Mouse (Mus musculus) CH12.LX (cell line): ENCODE results near the gene Cdc25a. TPM values are rescaled to one million over a fixed set of nuclear protein-coding genes. Genes with fewer than 3 reads are reported as not detected.

Experiments
- DNase-seq: peaks from one replicate; pipeline ENCODE4 v3.0.0-alpha.2; 2013; ENCODE audit errors: extremely low read depth
- H3K27ac ChIP-seq: 2 replicates; pipeline ENCODE4 v1.5.1; 2012; ENCODE audit warnings: low read depth, mild to moderate bottlenecking, control low read depth, moderate library complexity; ENCODE audit not compliant: insufficient read depth
- H3K27me3 ChIP-seq: replicated peaks from 2 replicates; pipeline ENCODE3; 2012; ENCODE audit warnings: inconsistent platforms
- H3K36me3 ChIP-seq, 2 experiments: replicated peaks in 1 of 2; 2 replicates each; pipeline versions ENCODE3 to v1.6.1; 2012; ENCODE audit warnings: inconsistent platforms in 1 of 2, low read length in 1 of 2, mild to moderate bottlenecking in 1 of 2, mixed read lengths in 1 of 2, moderate library complexity in 1 of 2; ENCODE audit not compliant: control insufficient read depth in 1 of 2, insufficient read depth in 1 of 2
- H3K4me1 ChIP-seq, 2 experiments: 2 replicates each; pipeline ENCODE4 v1.6.1; 2012; ENCODE audit warnings: inconsistent platforms in 1 of 2, moderate library complexity in 1 of 2; ENCODE audit not compliant: insufficient read depth in 2 of 2, control insufficient read depth in 1 of 2
- H3K4me2 ChIP-seq: 2 replicates; pipeline ENCODE4 v1.6.1; 2012; ENCODE audit warnings: low read depth, mild to moderate bottlenecking, control low read depth; ENCODE audit not compliant: poor library complexity, insufficient read depth, severe bottlenecking
- H3K4me3 ChIP-seq, 3 experiments: fragments of 150-350 bp in 1 of 3; sonication (generic) in 1 of 3; replicated peaks in 1 of 3; 2 replicates each; pipeline versions ENCODE3 to v1.5.1; 2011 to 2012; ENCODE audit warnings: low read depth in 2 of 3, low read length in 2 of 3, mild to moderate bottlenecking in 2 of 3, moderate library complexity in 2 of 3, control low read depth in 1 of 3, improper control_type of control experiment in 1 of 3, inconsistent platforms in 1 of 3, mixed read lengths in 1 of 3; ENCODE audit not compliant: poor library complexity in 1 of 3
- H3K79me2 ChIP-seq: replicated peaks from 2 replicates; pipeline ENCODE4 v1.6.1; 2012; ENCODE audit warnings: mild to moderate bottlenecking, moderate library complexity; ENCODE audit not compliant: control insufficient read depth, poor library complexity, insufficient read depth, severe bottlenecking; ENCODE audit errors: extremely low read depth
- H3K9ac ChIP-seq: 2 replicates; pipeline ENCODE4 v1.6.1; 2012; ENCODE audit warnings: low read depth, mild to moderate bottlenecking, control low read depth, moderate library complexity; ENCODE audit not compliant: insufficient read depth
- H3K9me3 ChIP-seq: replicated peaks from 2 replicates; pipeline ENCODE3; 2012; ENCODE audit warnings: low read length, inconsistent platforms, mixed read lengths
- BHLHE40 ChIP-seq: IDR thresholded peaks from 2 replicates; pipeline ENCODE4 v1.6.1; 2011; ENCODE audit warnings: mild to moderate bottlenecking, low read depth, low read length, improper control_type of control experiment
- CHD1 ChIP-seq: IDR thresholded peaks from 2 replicates; pipeline ENCODE4 v1.6.1; 2012; ENCODE audit warnings: low read depth, low read length, improper control_type of control experiment, inconsistent platforms
- CHD2 ChIP-seq: IDR thresholded peaks from 2 replicates; pipeline ENCODE4 v1.6.1; 2011; ENCODE audit warnings: low read length, improper control_type of control experiment
- CTCF ChIP-seq, 2 experiments: IDR thresholded peaks in 1 of 2; conservative IDR thresholded peaks in 1 of 2; 2 replicates each; pipeline ENCODE4 v1.5.1; 2011 to 2012; ENCODE audit warnings: low read depth in 2 of 2, low read length in 2 of 2, improper control_type of control experiment in 1 of 2, inconsistent platforms in 1 of 2, mild to moderate bottlenecking in 1 of 2, moderate library complexity in 1 of 2
- ELF1 ChIP-seq: IDR thresholded peaks from 2 replicates; pipeline ENCODE4 v1.6.1; 2014; ENCODE audit warnings: low read depth, mild to moderate bottlenecking, inconsistent platforms, low read length, improper control_type of control experiment
- EP300 ChIP-seq: IDR thresholded peaks from 2 replicates; pipeline ENCODE4 v1.6.1; 2011; ENCODE audit warnings: low read length, improper control_type of control experiment
- ETS1 ChIP-seq: conservative IDR thresholded peaks from 2 replicates; pipeline ENCODE4 v1.6.1; 2012; ENCODE audit warnings: low read depth, mild to moderate bottlenecking, inconsistent platforms, low read length, improper control_type of control experiment, moderate library complexity
- GABPA ChIP-seq: IDR thresholded peaks from 2 replicates; pipeline ENCODE4 v1.6.1; 2012; ENCODE audit warnings: low read depth, low read length, improper control_type of control experiment, inconsistent platforms; ENCODE audit not compliant: insufficient replicate concordance
- IRF4 ChIP-seq: IDR thresholded peaks from 2 replicates; pipeline ENCODE4 v1.6.1; 2014; ENCODE audit warnings: low read depth, mild to moderate bottlenecking, inconsistent platforms, low read length, improper control_type of control experiment
- JUN ChIP-seq: IDR thresholded peaks from 2 replicates; pipeline ENCODE4 v1.6.1; 2011; ENCODE audit warnings: low read depth, mild to moderate bottlenecking, low read length, improper control_type of control experiment, moderate library complexity; ENCODE audit not compliant: insufficient read depth
- JUND ChIP-seq: conservative IDR thresholded peaks from 2 replicates; pipeline ENCODE4 v1.6.1; 2011; ENCODE audit warnings: low read depth, low read length, improper control_type of control experiment
- KAT2A ChIP-seq: IDR thresholded peaks from 2 replicates; pipeline ENCODE4 v1.6.1; 2012; ENCODE audit warnings: low read length, improper control_type of control experiment, inconsistent platforms; ENCODE audit not compliant: insufficient replicate concordance
- MAZ ChIP-seq: IDR thresholded peaks from 2 replicates; pipeline ENCODE4 v1.6.1; 2012; ENCODE audit warnings: low read depth, mild to moderate bottlenecking, inconsistent platforms, low read length, improper control_type of control experiment, moderate library complexity
- MEF2A ChIP-seq: IDR thresholded peaks from 2 replicates; pipeline ENCODE4 v1.6.1; 2014; ENCODE audit warnings: low read depth, mild to moderate bottlenecking, inconsistent platforms, low read length, improper control_type of control experiment, borderline replicate concordance
- MXI1 ChIP-seq: IDR thresholded peaks from 2 replicates; pipeline ENCODE4 v1.6.1; 2011; ENCODE audit warnings: mild to moderate bottlenecking, low read depth, low read length, improper control_type of control experiment
- MYC ChIP-seq: IDR thresholded peaks from 2 replicates; pipeline ENCODE4 v1.6.1; 2011; ENCODE audit warnings: low read depth, mild to moderate bottlenecking, improper control_type of control experiment, low read length
- NRF1 ChIP-seq: IDR thresholded peaks from 2 replicates; pipeline ENCODE4 v1.6.1; 2014; ENCODE audit warnings: low read depth, mild to moderate bottlenecking, inconsistent platforms, low read length, improper control_type of control experiment, moderate library complexity
- POLR2AphosphoS2 ChIP-seq: IDR thresholded peaks from 2 replicates; pipeline ENCODE4 v1.6.1; 2011; ENCODE audit warnings: low read depth, low read length, improper control_type of control experiment
- RAD21 ChIP-seq: IDR thresholded peaks from 2 replicates; pipeline ENCODE4 v1.6.1; 2011; ENCODE audit warnings: low read depth, mild to moderate bottlenecking, low read length, improper control_type of control experiment, moderate library complexity
- RCOR1 ChIP-seq: conservative IDR thresholded peaks from 2 replicates; pipeline ENCODE4 v1.6.1; 2012; ENCODE audit warnings: low read depth, mild to moderate bottlenecking, inconsistent platforms, low read length, improper control_type of control experiment
- UBTF ChIP-seq: IDR thresholded peaks from 2 replicates; pipeline ENCODE4 v1.6.1; 2012; ENCODE audit warnings: low read depth, mild to moderate bottlenecking, inconsistent platforms, low read length, improper control_type of control experiment, moderate library complexity
- USF1 ChIP-seq: IDR thresholded peaks from 2 replicates; pipeline ENCODE4 v1.6.1; 2014; ENCODE audit warnings: low read depth, mild to moderate bottlenecking, inconsistent platforms, low read length, improper control_type of control experiment
- USF2 ChIP-seq: conservative IDR thresholded peaks from 2 replicates; pipeline ENCODE4 v1.6.1; 2011; ENCODE audit warnings: low read depth, low read length, improper control_type of control experiment
- ZC3H11A ChIP-seq: IDR thresholded peaks from 2 replicates; pipeline ENCODE4 v1.6.1; 2012; ENCODE audit warnings: low read depth, mild to moderate bottlenecking, inconsistent platforms, low read length, improper control_type of control experiment
- ZMIZ1 ChIP-seq: IDR thresholded peaks from 2 replicates; pipeline ENCODE4 v1.6.1; 2012; ENCODE audit warnings: low read depth, mild to moderate bottlenecking, inconsistent platforms, low read length, improper control_type of control experiment
- ZNF384 ChIP-seq: IDR thresholded peaks from 2 replicates; pipeline ENCODE4 v1.6.1; 2012; ENCODE audit warnings: low read depth, low read length, improper control_type of control experiment, inconsistent platforms
- dilution Hi-C: fragments of 300-500 bp; cut with MboI; formaldehyde crosslinking; loops from 2 replicates; pipeline ENCODE4 v1.14.3; 2020; ENCODE audit warnings: low sequenced_read_pairs; ENCODE audit not compliant: extremely low pct_unique_long_range_greater_than_20kb, extremely low pct_ligation_motif_present
- in situ Hi-C: fragments of 300-500 bp; cut with MboI; formaldehyde crosslinking; loops from 3 replicates; pipeline ENCODE4 v1.14.3; 2019; ENCODE audit warnings: low sequenced_read_pairs, low pct_ligation_motif_present, low pct_unique_long_range_greater_than_20kb, mixed read lengths
- polyA plus RNA-seq: library from polyadenylated mRNA; unstranded; fragments of >175 nt; gene quantifications from 2 replicates; pipeline ENCODE4 v1.2.1, GENCODE M21; 2012; ENCODE audit warnings: low read depth; ENCODE audit not compliant: insufficient read length
- total RNA-seq, 2 experiments: library from RNA; depleted of rRNA; stranded (reverse); fragments of 300-350 nt in 1 of 2; fragments of >200 nt in 1 of 2; gene quantifications; 2 replicates each; pipeline ENCODE4 v1.2.3; 2012 to 2014

Cdc25a gene
- total and polyA plus RNA-seq, 3 experiments, result 32.4 to 74.9 (median 32.6) TPM

GRCm38 (mm10) chr9:109833088-109833412, 42.3 kb upstream of the Cdc25a start:
- H3K27me3 ChIP-seq, result no peaks in the 10 kb centered on the region
- no peak for DNase-seq
- H3K79me2 ChIP-seq, result no peaks in the 10 kb centered on the region
- H3K4me1 ChIP-seq, result peaks cover 0 to 15% of the 10 kb centered on the region in 2 experiments; a peak in 2 of 4 replicates
- dilution Hi-C loops, result no loop called here
- H3K9me3 ChIP-seq, result no peaks in the 10 kb centered on the region
- H3K9ac ChIP-seq, result peak overlapping the region; percentile 88
- H3K27ac ChIP-seq, result no peak overlapping the region; the same call in 1 of the 2 replicates
- in situ Hi-C loops, result no loop called here
- H3K4me2 ChIP-seq, result peak overlapping the region; percentile 72
- H3K36me3 ChIP-seq, result peaks cover 20 to 38% of the 10 kb centered on the region in 2 experiments
- H3K4me3 ChIP-seq, result peak overlapping the region; percentile 62 to 89 (median 67)
- TF ChIP-seq ZMIZ1, result 0 out of 2 replicates have a peak, but pooled peaks have one; percentile 0
- no peak for TF ChIP-seq CTCF (conservative IDR thresholded peaks at IDR 0.05 in 1 of 2, IDR thresholded peaks at IDR 0.05 in 1 of 2; ENCODE audit: low read depth in 2 of 2, low read length in 2 of 2)
- TF ChIP-seq, all 38 proteins: peak for 1

GRCm38 (mm10) chr9:109849312-109849758, 26.0 kb upstream of the Cdc25a start, which contains the start of gene Camp:
Gene Camp, minus strand, starts transcription at chr9:109849617.
- no peaks in the 10 kb centered on the region for H3K4me1 ChIP-seq
- no peak for DNase-seq
- H3K27ac ChIP-seq, result no peak within 1 kb of the TSS
- TF ChIP-seq IRF4 (no peak), MYC (no peak), ELF1 (no peak), RCOR1 (no peak), JUN (no peak), JUND (no peak), ZNF384 (no peak), KAT2A (no peak), UBTF (no peak), USF2 (no peak), CHD2 (no peak), ETS1 (no peak)
- no peak within 1 kb of the TSS for H3K4me3 ChIP-seq
- in situ Hi-C loops, result no loop called here
- peaks cover 3% of the 10 kb centered on the region for H3K27me3 ChIP-seq
- H3K4me2 ChIP-seq, result no peak within 1 kb of the TSS
- H3K79me2 ChIP-seq, result no peaks in the 10 kb centered on the region
- peaks cover 8 to 21% of the 10 kb centered on the region in 2 experiments for H3K36me3 ChIP-seq
- no peak within 1 kb of the TSS for H3K9ac ChIP-seq
- no peaks in the 10 kb centered on the region for H3K9me3 ChIP-seq
- dilution Hi-C loops, result no loop called here

DNA sequence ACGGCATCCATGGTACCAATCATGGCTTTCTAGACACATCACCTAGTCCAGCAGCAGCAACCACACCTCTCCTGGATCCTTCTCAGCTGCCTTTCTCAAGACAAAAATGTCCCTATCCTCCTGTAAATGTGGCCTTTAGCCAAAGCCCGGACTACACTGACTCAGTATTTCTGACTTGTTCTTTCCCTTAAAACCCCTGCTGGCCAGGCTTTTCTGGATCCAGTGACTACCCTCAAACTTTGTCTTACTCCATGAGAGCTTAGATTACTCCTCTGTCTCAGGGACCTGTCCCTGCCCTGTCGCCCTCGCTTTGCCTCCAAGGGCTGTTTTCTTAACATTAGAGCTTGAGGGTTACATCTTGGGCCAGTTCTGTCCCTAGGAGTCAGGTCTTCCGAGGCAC, 25.3 kb upstream of the Cdc25a start:
- Histone ChIP-seq H3K27me3 (peaks cover 3% of the 10 kb centered on the region), H3K27ac (no peak overlapping the region), H3K4me3 (no peak overlapping the region), H3K36me3 (peaks cover 4 to 14% of the 10 kb centered on the region in 2 experiments), H3K9ac (no peak overlapping the region), H3K9me3 (no peaks in the 10 kb centered on the region), H3K4me1 (no peaks in the 10 kb centered on the region), H3K4me2 (no peak overlapping the region), H3K79me2 (no peaks in the 10 kb centered on the region)
- in situ Hi-C loops (loop anchor here (25.0 kb wide), 1 partner anchor 163 kb away; no protein-coding TSS in a partner anchor), dilution Hi-C loops (no loop called here)
- TF ChIP-seq RAD21, result no peak
- no peak for TF ChIP-seq MXI1
- TF ChIP-seq BHLHE40, result no peak
- TF ChIP-seq MEF2A, result no peak
- TF ChIP-seq MYC, result no peak
- TF ChIP-seq EP300, result no peak
- no peak for TF ChIP-seq MAZ
- no peak for TF ChIP-seq RCOR1
- TF ChIP-seq CHD1, result no peak
- TF ChIP-seq GABPA, result no peak
- TF ChIP-seq ZC3H11A, result no peak
- TF ChIP-seq NRF1, result no peak
- TF ChIP-seq CTCF (conservative IDR thresholded peaks at IDR 0.05 in 1 of 2, IDR thresholded peaks at IDR 0.05 in 1 of 2; ENCODE audit: low read depth in 2 of 2, low read length in 2 of 2), result no peak
- no peak for TF ChIP-seq POLR2AphosphoS2
- TF ChIP-seq USF1, result no peak
- DNase-seq, result no peak
